Mouse (Mus musculus) kidney, adult 8-10 months (tissue): ENCODE data around the gene Rnf39.
A peak's percentile ranks its signal among the peaks of the same experiment; 100 is the strongest.

Experiments used
- DNase-seq, 2 experiments: peaks; one replicate each; pipeline ENCODE4 v3.0.0; 2022

Gene Rnf39

DNA sequence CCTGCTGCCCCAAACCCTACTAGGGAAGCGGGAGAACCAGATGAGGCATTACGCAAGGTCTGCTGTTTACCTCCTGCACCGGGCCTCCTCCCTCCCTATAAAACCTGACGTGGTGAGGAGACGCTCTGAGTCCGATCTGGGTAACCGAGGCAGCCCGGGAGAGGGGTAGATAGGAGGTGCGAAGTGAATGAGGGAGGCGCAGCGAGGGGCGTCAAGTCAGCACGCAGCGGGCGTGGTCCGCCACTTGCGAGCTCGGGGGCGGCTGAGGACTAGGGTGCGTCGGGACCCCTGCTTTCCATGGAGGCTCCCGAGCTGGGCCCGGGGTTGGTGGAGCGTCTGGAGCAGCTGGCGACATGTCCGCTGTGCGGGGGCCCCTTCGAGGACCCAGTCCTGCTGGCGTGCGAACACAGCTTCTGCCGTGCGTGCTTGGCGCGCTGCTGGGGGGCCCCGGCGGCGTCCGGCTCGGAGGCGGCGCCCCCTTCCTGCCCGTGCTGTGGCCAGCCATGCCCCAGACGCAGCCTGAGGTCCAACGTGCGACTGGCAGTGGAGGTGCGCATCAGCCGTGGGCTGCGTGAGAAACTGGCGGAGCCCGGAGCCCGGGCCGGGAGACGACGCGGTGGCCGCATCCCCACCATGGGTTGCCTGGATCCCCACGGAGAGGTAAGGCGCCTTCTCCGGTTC lies at the start of gene Rnf39:
Gene Rnf39 (plus strand): TSS at position 128 of the 681 bp plus-strand sequence.
- DNase-seq: no peak

DNA sequence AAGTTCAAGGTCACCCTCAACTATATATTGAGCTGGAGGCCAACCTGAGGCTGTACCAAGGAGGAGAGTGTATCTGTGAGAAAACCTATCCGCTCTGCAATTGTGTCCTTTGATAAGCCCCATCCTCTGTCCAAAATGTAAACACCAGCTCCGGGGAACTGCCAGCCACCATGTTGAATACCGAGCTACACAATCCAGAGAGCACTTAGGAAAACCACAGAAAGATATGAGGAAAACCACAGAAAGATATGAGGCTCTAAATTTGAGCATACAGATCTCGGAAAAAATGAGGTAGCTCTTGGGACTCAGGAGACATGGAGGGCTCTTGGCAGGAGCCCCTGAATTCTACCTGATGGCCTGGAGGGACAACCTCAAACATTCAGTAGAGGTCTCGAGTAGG lies 49.3 kb upstream of the Rnf39 start:
- no peak for DNase-seq

DNA sequence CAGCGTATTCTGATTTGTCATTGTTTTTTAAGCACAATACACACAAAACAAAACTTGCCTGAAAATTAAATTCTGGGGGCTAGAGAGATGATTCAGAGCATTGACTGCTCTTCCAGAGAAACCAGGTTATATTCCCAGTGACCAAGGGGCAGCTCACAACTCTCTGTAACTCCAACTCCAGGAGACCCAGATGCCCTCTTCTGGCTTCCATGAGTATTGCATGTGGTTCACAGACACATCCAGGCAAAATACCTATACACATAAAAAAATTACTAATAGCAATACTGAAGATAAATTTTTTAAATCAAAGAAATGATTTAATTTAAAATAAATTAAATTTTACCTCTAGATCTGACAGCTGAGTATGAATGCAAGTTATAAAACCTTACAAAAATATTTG lies 46.1 kb upstream of the Rnf39 start:
- DNase-seq: peak; percentile 8 to 49

DNA sequence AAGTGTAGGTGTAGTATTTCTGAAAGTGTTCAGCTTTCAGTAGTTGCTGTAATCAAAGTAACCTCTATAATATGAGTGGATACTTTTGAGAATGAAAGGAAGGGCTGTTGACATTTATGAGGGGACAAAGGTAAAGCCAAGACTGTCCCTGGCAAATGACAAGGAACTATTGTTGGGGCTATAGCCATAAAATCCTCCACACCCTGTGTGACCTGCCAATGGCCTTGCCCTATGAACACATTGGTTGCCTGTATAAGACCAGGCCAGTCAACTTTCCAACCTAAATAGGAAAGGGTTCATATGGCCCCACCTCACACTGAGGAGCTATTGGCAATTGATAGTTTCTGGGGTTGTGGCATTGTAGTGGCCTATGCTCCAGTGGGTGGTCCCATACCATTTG lies 45.7 kb upstream of the Rnf39 start:
- DNase-seq: no peak

DNA sequence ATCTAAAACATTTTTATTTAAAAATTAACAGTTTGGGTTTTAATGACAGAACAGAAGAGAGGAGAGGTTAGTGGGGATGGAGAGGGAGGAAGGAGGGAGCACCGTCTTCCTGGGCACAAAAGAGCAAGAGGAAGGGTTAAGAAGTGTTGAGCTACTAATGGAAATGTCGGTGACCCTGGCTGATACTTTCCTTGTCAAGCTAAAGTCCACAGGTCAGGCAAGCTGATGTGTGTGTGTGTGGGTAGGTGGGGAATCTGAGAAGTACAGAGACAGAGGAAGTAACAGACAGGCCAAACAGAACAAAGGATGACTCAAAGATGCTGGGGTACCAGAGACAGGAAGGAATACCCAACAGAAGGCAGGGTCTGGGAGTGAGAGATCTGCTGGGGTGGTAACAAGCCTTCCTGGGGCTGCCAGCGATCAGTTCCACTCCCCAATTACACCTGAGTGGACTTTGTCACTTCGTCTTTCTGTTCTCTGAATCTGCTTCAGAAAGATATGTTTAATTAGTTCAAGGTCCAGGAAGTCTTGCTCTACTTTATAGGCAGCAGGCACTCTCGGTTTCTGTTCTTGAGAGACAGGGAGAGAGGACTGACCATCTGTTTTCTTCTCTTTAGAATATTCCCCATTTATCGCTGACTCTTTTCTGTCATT lies 45.0 kb upstream of the Rnf39 start, which contains the start of gene Trim31:
Gene Trim31 (plus strand): TSS at position 567 of the 654 bp plus-strand sequence.
- no peak for DNase-seq

DNA sequence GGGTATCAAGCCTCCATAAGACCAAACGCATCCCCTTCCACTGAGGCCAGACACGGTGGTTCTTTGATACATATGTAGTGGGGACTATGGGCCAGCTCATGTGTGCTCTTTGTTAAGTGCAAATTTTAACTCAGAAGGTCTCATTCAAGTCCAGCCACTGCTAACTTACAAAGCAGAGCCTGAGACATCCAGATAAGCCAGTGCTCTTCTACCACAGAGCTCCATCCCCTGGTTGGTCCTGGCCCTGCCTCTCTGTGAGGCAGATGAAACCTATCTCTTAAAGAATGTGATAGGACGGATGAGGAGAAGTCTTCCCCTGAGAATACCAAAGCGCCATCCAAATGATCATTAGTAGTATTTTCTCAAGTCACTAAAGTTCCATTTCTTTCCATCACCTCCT lies 43.3 kb upstream of the Rnf39 start:
- DNase-seq: no peak

DNA sequence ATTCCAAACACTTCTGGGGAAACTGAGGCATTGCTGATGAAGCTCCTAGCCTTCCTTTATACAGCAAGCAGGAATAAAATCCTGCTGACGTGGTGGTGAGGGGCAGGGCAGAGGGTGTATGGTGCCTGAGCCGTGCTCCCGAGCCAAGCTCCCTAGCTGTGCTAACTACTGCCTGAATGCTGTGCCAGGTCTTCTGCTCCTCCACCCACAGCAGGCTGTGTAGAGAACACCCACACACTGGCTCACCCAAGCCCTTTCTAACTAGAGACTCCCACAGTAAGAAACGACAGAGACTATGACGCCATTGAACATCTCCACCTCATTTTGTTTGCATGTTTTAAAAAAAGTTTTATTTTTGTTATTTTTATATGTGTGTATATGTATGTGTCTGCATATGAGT lies 42.7 kb upstream of the Rnf39 start:
- no peak for DNase-seq

DNA sequence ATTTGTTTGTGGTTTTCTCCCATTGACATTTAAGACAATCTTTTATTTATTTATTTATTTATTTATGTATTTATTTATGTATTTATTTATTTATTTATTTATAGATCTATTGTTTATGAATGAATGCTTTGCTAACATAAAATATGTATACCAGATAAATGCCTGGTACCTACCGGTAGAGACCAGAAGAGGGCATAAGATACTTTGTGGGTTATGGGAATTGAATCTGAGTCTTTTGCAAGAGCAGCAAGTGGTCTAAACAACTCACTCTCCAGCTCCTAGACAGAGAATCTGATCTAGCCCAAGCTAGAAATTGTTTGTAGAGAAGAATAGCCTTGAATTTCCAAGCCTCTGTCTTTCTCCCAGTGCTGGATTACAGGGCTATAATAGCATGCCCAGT lies 42.0 kb upstream of the Rnf39 start:
- no peak for DNase-seq

DNA sequence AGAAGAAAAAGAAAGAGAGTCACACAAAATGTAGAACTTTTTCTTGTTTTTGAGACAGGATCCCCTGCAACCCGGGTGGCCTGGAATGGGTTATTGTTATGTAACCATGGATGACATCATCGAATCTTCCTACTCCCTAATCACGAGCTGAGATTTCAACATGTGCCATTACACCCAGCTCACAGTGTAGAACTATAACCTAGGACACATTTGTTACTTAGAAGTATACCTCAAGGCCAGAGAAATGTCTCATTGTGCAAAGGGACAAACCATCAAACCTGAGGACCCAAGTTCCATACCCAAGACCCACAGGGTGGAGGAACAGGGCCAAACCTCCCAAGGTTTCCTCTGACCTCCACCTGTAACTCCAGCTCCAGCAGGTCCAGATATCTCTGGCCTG lies 39.1 kb upstream of the Rnf39 start:
- DNase-seq: no peak

DNA sequence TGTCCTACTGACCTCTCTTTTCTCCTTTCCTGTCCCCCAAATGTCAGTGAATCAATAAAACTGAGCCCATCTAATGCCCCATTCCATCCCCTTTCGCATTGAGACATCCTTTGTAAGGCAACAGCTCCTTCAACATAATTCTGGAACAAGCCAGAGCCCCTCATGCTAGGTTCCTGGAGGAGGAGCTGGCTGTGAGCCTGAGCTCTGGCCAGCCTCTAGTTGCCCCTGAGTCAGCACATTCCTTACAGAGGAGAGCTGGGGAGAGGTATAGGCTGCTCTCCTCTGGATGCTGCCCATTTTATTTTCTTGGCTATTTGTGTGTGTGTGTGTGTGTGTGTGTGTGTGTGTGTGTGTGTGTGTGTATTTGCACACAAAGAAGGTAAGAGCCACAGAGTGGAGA lies 34.5 kb upstream of the Rnf39 start:
- DNase-seq: no peak

DNA sequence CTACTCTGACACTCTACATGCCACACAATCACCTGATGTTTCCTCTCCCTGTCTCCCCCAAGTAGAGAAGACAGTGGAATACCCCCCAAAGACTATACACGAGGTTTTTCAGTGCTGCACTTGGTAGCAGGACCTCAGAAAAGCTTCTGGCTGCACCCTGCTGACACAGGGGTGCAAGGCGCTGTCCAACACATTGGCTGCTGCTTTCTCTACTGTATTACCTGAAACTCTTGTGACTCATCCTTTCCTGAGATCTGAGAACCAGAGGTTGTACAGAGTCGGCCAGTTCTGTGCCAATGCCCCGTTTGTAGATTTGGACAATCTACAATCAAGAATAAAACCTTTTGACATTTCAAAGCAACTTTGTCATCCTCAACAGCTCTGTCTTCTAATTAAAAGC lies 32.9 kb upstream of the Rnf39 start:
- DNase-seq: no peak

DNA sequence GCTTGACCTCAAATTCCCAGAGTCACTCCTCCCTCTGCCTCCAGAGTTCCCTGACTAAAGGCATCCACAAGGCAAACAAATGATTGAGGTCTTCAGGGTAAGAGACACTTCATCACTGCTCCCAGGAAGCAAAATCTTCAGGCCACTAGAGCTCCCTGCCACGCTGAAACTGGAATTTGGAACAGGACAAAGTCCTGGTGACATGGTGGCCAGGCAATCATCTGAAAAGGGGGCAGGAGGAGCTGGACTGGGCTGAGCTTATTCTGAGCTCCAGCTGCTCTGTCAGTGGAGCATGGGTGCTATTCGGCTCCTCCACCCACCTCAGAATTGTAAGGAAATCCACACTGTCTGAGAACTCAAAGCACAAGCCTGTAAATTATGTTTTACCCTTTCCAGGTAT lies 30.7 kb upstream of the Rnf39 start:
- peak in 1 of 2 experiments; percentile 6 for DNase-seq

DNA sequence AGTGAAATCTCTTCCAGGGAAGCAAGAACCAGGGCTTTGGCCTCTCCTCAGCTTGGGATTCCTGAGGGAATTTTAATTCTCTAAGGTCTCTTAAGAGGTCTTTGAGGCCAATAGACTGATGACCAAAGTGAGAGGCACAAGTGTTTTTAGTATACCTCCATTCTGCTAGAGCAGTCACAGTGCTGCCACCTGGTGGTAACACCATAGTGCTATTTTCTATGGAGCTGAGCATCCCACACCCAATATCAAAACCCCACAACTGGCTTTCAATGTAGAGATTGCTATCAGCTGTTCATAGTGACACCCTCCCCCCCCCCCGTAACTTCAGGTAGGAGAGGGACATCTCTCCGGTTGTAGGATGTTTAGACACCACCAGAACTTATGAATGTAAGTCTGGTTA lies 28.6 kb upstream of the Rnf39 start:
- DNase-seq: peak; percentile 56 to 82

DNA sequence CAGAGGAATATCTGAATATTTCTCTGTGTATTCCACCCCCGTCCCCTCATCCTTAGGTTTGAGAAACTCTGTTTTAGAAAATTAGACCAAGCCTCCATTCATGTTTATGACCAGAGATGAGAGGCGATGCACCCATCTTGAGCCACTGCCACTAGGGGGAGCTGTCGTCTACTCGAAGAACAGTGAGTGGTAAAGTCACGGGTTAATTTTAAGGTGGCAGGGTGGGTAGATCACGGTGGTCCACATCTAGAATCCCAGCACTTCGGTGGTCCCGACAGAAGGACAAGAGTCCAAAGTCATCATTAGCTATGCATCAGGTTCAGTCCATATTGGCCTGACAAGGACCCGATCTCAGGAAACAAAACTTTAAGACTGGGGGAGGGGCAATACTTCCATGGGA lies 27.6 kb upstream of the Rnf39 start:
- peak; percentile 17 to 68 for DNase-seq

DNA sequence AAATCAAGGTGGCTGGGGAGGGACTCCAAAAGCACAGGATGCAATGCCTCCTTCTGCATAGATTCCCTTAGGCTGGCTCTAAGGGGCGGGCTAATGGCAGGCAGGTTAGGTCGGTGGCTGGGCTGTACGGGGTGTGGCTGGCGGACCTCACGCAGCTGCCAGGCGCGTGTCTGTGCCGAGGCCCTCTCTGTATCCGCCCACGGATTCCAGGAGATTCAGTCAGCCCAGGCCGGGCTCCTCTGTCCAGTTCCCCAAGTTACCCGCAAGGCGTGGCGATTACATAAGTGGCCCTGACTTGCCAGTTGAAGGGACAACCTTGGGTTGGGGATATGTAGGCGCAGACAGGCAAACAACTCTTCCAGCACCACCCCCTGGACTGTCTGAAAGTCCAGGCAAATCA lies 22.5 kb upstream of the Rnf39 start:
- DNase-seq: no peak

DNA sequence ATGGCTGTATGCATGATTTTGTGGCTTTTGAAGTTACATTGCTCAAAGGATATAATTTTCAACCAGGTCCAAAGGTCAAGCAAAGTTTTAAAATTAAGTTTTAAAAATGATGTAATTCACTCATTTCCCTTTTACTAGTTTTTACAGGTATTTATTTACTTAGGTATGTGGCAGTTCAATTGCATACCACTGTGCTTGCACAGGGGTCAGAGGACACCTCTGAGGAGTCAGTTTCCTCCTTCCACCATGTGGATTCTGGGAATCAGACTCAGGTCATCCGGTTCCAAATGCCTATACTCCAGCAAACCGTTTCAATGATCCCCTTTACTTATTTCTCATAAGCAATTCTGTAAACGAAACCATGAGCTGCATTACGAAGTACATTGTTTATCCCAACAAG lies 20.0 kb upstream of the Rnf39 start:
- DNase-seq: no peak

DNA sequence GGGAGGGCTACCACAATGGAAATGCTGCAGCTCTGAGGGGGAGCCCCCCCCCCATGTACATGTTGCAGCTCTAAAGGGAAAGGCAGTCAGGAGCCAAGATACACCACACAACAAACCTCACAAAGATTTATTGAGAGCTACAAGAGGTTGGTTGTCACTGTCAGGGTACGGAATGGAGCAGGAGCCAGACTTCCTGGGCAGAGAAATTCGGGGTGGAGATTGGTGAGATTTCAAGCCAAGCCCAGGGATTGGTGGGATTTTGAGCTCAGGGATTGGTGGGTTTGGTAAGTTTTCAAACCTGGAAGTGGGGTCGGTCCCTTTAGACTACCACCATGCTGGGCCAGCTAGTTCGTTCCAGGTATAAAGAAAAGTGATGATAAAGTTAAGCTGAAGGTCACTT lies 19.2 kb upstream of the Rnf39 start:
- DNase-seq: no peak

DNA sequence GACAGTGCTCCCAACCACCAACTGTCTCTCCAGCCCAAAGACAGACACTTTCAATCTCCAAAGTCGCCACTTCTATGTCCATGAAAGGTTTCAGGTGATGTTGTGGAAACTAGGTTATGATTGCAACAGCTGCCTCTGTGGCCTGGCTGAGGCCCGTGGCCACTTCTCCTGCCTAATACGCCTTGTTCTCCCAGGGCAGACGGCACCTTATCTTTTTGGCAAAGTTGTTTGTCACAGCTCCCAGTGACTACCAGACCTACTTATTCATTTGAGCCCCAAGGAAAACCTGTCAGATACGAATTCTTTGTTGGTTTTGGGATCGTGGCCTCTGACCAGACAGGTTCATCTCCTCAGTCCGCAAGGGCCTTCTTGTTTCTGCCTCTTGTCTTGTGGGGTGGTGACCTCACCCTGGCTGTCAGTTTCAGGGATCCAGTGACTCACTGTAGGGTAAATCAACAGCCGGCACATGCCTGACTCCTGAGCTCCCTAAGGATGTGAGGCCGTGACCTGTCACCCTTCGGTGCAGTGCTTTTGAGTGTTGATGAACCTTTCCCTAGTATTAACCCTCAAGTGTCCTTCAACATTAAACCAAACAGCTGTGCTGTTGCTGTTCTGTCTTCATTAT lies 15.1 kb upstream of the Rnf39 start:
- no peak for DNase-seq

DNA sequence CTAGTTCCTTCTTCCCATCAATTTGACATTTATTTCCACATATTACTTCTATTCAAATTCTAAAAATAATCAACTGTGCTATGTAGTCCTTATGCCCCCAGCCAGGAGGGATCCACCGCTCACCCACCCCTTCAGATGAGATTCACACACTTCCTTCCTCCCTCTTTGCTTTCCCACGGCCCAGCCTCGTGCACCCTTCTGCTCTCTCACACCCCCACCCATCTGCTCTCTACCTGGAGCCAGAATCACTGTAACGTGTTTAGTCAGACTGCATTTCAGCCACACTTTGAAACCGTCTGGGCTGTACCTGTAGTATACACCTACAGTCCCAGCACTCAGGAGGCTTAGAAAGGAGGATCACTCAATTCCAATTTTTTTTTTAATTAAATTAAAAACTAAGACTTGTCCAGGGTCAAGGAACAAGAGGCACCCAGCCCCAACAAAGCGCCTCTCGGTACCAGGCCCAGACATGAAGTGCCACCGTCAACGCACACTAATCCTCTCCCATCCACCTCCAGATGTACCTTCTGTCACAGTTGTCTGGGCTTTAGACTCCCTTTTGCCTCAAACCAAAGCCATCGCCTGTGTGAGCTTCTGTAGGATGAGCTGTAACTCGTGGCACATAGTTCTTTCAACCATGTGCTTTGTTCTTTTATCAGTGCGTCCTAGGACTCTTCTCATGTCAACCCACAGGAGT lies 13.3 kb upstream of the Rnf39 start:
- no peak for DNase-seq

DNA sequence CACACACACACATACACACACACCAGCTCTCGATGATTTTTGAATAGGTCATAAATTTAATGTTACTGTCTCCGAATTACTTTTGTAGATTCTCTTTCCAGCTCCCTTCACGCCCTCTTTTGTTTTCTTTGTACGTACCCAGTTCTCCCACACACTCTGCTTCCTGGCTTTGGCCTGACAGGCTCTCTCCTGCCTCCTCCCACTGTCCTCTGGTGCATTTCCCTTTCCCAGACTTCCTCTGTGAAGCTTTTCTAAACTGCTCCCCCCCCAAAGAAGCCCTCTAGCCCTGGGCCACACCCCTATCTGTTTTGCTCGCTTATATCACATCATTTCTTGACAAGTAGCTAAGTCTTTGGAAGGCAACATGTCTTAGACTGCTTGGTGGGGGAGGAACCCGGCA lies 12.5 kb upstream of the Rnf39 start:
- DNase-seq: peak in 1 of 2 experiments; percentile 26

DNA sequence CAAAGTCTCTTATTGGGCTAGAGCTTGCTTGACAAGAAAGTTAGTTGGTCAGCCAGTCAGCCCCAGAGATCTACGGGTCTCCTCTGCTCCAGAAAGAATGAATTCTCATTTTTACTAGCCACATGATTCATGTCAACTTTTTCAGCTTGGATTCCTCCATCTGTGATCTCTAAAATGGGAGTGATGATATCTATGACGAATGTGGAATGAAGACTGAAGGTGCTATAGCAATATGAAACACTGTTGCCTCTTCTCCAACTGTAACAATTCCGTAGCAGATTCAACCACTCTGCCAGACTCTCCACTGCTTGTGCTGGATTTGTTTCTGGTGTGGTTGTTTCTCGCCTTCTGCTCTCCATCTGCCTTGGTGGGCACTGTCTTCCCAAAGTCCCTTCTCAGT lies 11.6 kb upstream of the Rnf39 start:
- no peak for DNase-seq

DNA sequence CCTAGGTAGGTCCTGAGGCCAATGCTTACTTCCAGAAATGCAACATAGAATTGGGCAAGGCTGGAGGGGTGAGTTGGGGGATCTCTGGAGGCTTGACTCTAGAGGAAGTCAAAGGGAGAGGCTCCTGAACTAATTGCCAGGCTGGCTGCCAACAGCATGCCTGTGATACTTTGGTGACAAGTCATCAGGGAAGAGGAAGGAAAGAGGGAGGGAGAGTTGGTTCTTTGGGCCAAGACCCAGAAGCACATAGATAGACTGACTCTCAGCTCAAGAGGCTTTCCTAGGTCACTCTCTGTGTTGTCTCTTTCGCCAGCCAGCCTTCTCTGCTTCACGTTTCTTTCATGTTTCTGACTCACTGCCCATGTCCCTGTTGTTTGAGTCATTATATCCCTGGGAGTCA lies 10.9 kb upstream of the Rnf39 start:
- DNase-seq: peak in 1 of 2 experiments; percentile 42

DNA sequence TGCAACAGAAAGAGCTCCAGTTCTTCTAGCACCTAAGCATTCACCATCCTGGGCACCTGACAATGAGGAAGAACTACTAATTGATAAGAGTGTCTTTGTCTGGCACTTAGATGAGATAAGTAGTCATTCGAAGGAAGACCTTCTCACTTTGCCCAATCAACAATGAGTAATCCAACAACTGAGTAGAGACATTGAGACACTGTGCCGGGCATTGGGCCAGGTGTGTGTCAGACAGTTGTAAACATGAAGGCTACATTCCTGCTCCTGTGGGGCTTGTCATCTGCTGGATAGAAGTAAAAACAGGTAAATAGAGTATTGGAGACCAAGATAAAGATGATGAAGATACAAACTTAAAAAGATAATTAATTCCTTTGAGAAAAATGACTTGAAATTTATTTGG lies 4.7 kb upstream of the Rnf39 start:
- DNase-seq: no peak

DNA sequence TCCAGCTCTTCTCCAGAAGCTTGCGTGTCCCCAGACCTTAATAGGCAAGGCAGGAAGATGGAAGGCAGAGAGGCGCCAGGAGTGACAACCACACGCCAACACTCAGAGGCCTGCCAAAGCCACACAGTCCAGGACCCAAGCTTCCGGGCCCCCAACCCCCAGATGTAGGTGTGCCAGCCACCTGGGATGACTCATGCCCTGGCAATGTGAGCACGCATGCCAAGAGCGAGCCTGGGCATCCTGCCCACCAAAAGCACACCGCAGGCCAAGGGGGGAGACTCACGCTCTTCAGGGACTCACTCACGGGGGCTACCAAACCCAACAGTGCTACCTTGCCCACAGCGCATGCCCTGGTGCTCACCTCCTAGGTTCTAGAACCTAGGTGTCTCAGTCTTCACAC lies 327 bp upstream of the Rnf39 start:
- DNase-seq: peak; percentile 43 to 45
